Mouse (Mus musculus): ENCODE data around the gene Elane. TPM values are rescaled to one million over a fixed set of nuclear protein-coding genes. Genes with fewer than 3 reads are reported as not detected.
A peak's percentile ranks its signal among the peaks of the same experiment; 100 is the strongest.

Gene Elane
- total RNA-seq (2021), result not detected

DNA sequence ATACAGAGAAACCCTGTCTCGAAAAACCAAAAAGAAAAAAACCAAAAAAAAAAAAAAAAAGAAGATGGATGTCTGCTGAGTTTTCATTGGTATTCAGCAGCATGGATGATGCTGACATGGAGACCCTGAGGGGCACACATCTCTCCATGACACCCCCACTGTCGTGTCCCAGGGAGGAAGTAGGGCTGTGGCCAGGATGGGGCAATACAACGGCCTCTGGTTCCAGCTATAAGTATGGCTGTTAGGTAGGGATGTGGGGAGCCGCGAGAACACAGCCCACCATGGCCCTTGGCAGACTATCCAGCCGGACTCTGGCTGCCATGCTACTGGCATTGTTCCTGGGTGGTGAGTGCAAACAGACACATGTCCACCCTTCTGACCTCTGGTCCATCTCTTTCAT, at the start of gene Elane:
Elane (plus strand) TSS at position 194 of the 400 bp plus-strand sequence.
- DNase-seq, result no peak

DNA sequence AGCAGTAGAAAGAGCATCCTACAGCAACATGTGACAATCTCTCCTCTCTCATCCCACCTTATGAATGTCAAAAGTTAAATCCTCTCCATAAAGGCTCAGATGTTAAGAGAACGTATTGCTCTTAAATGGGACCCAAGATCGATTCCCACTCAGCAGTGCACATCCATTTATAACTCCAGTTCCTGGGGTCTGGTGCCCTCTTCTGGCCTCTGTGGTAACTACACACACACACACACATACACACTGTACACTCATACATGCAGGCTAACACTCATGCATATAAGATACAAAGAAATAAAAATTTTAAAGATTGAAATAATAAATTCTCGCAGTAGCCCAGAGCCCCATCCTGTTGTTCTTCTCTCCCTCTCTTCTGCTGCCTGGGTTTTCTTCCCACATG, 49.1 kb upstream of the Elane start:
- no peak for DNase-seq

DNA sequence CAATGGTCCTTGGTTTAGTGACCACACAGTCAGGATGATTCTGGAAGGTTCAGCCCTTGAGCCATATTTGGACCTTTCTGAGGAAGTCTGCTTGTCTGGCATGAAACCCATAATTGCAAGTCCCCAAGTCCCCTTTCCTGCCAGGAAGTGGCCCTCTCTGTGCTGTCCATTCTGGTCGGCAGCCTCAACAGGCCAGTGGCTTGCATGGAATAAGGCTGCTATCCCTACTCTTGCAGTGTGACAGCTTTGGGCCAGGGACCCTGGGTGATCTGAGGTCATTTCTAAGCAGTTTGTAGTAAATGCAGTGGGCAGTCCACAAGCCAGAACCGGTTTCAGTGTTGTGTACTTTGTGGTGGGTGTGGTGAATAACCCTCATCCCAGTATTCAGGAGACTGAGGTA, 47.9 kb upstream of the Elane start:
- no peak for DNase-seq

DNA sequence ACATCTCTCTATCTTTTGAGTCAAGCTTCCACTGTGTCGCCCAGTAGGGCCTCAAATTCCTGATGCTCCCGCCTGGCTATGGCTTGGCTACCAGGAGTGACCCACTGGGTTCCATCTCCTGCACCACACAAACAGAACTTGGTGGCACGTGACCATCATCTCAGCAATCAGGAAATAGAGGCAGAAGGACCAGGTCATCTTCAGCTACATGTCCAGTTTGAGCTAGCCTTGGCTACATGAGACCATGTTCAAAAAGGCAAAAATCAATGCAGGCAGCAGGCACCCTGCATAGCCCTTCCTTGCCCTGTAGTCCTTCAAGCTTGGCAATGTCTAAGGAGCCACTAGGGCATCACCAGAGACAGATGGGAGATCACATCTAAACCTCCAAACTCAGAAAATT, 46.0 kb upstream of the Elane start:
- DNase-seq, result no peak

DNA sequence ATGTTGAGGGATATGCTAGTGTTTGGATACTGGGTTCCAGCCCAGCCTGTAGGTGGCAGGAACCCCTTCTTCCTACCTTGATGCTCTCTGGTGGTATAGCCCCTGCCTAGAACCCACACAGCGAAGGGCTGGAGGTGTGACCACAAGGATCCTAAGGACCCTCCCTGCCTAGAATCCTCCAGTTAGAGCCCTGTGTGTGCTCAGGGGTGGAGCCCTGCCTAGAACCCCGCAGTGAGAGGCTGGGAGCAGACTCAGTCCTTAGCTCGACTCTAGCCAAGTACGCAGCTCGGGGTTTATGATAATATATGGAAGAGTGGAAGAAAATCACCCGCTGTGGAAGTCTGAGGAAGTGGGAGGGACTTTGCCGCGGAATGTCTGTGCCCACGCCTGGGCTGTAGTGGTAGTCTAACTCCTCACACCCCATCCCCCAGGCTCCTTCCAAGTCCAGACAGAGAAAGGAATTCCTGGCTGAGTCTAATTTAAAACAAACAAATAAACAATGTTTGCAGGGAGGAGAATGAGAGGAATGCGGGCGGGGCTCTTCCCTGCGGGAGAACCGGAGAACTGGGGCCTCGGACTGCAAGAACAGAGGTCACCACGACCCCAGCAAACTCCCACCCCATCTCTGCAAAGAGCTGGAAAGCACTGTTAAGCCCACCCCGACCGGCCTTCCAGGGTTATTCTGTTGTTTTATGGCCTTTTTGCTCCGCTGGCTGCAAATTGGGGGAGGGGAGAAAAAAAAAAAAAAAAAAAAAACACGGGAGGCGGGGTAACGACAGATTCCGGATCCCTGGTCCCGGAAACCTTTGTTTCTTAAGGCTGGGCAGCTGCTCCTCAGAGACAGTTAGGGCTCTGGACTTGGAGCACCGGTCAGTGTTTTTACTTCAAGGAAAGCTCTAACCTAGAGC, 45.1 kb upstream of the Elane start:
- DNase-seq, result peak; percentile 57 to 64

DNA sequence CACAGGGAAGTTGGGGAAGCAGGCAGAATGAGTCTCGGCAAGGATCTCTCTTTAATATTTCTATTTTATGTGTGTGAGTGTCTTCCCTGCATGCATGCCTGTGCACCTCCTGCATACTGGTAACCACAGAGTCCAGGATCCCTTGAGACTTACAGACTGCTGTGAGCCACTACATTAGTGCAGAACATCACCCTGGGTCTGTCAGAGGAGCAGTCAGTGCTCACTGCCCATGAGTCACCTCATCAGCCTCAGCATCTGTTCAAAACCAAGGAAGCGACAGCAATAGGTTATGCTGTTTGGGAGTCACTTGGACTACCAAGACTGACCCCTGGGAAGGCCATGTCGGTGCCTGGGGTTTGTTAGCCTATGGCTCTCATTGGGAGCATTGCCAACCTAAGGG, 43.7 kb upstream of the Elane start:
- DNase-seq, result no peak

DNA sequence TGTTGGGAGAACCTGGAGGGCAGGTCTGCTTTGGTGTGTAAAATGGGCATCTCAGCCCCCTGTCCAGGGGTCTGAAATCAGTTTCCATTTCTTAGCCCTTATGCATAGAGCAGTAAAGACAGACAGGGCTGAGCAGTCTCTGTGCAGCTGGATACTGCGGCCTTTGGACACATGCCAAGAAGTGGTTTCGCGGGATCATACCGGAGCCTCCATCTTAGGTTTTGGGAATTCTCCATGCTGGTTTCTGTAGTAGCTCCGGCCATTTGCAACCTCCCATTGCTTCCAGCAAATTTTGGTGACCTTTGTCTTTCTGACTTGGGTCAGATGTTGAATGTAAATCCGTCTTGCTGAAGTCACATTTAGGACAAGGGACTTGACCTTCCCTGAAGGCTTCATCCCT, 42.6 kb upstream of the Elane start:
- no peak for DNase-seq

DNA sequence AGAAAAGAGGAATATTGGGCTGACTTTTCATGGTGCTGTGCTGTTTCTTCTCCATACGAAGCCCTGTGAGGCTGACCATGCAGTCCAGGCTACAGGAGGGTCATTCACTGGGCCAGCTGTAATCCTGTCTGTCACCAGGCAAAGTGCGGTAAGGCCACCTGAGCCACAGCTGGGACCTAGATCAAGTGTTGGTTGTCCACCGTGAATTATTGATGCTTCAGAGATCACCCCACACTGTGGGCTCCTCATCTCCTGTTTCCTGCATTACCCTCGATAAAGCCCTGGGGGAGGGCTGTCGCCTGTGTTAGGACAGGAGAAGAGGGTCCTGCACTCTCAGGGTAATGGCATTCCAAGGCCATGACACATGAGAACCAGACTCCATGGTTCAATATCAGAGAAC, 39.5 kb upstream of the Elane start:
- no peak for DNase-seq

DNA sequence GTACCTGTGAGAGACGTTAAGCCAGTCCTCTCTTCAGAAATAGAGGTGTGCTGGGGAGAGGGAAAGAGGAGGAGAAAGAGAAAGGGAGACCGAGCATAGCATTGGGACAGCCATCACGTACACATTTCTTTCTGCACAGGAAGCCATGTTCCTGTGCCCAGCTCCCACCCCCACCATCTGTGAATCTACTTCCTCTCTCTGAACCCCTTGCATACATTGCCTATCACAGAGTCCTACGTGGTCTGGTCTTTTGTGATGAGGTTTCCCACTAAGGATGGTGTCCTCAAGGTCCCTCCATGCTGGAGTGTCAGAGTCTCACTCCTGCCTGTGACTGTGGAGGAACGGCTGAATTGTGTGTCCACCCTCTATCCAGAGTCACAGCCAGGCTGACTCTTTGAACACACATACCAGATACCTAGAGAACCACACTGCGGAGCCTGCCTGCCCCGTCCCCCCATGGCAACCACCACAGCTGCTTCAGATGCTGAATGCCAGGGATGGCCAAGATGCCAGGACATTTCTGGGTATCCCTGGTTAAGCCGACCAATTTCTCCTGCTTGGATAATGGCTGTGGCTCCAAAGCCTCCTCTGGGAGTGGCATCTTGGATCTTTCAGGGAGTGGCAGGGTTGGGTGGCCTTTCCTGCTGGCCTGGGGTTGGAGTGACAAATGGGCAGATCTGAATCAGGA, 36.0 kb upstream of the Elane start:
- no peak for DNase-seq

DNA sequence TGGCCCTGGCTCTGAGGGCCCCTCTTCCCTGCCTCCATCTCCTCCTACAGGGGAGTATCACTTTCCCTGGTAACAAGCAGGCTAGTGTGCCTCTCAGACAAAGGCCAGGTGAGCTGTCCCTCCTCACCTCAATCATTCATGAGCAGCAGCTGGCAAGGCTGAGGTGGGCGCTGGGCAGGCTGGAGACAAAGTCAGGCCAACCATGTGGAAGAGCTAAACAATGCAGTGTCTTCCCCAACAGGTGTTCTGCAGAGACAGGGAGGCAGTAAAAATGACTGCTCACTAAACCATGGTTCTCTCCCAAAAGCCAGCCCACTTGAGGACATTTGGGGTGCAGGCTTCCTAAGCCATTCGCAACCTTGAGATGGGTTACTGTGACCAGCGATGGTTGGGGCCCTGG, 34.4 kb upstream of the Elane start:
- DNase-seq, result no peak

DNA sequence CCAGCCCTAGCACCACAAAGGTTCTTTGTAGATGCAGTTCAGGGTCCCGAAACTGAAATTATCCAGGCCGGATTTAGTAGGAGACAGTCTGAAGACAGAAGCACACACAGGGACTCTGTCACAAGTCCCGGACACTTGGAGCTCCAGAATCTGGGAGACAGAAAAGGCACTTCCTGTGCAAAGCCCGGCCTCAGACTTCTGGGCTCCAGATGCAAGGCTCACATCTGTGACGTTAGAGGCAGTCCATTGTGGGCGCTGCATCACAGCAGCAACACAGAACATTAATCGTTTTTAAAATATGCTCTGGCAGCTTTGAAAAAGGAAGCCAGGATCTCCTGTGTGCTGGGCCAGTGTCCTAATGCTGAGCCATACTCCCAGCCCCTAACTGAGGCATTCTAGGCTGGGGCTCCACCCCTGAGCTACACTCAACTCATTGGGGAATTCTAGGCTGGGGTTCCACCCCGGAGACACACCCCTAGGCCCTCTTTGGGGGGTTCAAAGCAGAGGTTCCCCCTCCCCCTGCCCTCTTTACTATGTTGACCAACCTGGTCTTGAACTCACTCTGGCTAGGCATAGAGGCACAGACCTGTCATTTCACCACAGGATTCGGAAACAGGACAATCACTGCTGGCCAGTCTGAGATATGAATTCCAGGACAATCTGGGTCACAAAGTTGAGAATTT, 33.8 kb upstream of the Elane start:
- DNase-seq, result no peak

DNA sequence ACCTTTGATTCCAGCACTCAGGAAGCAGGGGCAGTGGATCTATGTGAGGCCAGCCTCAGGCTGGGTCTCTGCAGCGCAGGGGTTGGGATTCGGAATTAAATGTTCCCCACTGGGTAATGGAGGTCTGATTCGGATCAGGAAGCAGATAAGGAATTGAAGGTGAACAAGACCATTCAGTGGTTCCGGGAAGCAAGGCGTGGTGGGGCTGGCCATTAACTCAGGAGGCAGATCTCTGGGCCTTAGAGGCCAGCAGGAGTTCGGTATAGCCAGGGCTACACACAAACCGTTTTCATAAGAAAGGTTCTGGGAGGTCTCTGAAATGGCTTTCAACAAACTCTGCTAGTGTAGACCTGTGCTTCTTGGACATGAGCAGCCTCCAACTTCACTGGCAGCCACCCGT, 33.2 kb upstream of the Elane start:
- no peak for DNase-seq

DNA sequence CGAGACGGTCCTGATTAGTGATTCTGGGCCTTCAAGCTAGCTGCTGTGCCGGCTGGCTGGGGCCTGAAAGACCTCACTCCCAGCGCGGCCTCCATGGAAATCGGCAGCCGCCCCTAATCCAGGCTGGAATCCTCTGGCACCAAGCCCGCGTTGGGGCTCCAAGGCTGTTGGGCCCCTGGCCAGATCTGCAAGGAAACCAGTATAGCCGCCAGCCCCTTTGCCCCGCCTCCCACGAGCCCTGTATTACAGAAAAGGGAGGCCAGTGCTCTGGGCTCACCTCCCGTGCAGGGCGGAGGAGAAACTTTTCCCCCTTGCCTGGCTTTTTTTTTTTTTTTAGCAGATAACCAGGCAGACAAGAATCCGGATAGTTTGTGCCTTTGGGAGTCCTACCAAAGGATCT, 32.7 kb upstream of the Elane start:
- DNase-seq, result peak; percentile 80 to 86

DNA sequence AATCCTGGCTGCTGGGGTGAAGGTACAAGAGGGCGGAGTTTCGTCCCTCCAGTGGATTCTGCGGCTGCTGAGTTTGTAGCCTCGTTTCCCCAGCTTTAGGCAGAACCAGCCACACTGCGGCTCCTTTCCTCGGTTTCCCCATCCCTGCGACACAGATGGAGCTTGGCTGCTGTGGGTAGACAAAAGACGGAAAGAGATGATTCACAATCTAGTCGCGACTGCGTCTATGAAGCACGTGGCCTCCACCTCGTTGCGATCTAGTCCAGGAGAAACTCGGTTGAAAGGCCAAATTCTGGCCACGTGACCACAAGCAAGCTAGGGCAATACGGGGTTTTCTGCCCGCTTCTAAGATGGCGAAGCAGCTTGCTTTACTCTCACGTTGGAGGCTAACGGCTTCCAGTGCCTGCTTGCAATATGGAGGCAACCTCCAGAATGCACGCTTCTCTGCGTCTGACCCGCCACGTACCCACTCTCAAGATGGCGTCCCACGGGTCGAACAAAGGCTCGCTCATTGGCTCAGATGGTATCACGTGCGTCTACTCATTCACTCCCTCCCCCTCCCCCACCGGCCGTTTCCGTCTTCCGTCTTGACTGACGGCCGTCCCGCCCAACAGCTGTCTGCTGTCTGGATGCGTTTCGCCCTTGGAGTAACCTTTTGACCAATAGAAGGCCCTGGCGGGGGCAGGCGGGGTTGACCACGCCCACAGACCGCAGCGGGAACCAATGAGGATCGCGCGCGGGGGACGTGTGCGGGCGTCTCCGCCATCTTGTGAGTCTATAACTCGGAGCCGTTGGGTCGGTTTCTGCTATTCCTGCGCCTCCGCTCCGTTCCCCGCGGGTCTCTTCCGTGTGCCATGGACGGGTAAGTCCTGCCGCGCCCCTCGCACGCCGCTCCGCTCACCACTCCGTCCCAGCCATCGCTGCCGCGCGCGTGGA, 31.9 kb upstream of the Elane start, which contains the start of gene Ptbp1:
Ptbp1 (plus strand) TSS at position 568 of the 936 bp plus-strand sequence.
- DNase-seq, result peak; percentile 98 to 99

DNA sequence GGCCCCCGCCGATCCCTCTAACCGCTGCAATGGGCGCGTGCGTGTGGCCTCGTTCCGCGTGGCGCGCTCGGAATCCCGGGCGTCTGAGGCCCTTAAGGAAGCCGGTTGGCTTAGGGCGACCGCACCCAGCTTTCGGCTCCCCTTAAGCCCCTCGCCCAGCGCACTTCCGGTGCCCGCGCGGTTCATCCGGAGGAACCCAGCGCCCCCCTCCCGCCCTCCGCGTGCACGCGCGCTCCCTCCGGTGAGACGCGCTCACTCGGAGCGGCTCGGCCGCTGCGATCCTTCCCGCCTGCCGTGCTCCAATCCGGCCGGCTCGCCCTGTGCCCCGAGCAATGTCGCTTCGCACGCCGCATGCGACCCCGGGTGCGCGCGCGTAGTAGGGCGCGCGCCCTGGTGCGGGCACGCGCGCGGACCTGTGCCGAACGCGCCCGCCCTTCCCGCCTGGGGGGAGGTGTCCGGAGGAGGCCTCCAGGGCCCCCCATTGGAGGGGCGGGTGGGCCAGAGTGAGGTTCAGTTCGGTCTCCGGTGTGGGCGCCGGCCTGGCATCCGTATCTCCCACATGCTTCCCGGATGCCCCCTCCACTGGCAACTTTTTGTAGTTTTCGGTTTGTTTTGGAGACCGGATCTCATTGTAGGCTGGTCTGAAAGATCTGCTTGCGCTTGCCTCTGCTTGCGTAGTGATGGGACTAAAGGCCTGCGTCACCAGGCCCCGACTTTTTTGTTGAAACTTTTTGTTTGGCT, 31.1 kb upstream of the Elane start:
- peak in 1 of 2 experiments; percentile 59 for DNase-seq

DNA sequence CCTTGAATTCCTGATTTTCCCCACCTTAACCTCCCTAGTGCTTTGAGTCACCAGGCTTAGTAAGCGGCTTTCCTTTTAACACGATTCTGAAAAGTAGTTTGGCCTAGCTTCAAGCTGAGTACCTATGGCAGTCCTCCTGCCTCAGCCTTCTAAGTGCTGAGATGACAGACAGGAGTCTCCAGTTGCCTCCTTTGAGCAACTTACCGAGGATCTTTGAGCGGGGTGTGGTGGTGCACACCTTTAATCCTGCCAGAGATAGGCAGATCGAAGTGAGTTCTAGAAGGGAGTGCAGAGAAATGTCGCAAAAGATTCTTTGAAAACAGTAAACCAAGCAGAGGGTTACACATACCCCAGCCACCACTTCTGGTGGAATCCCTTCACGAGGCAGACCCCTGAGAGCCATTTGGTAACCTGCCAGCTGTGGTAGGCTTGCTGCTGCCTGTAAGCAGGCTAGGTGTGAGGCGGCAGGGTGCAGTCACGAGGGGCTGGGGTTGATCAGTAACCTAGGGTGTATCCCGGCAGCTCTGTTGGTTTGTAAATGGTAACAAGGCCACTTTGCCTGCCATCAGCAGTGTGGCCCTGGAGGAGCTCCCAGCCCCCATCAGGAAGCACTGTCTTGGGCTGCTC, 30.4 kb upstream of the Elane start:
- DNase-seq, result no peak

DNA sequence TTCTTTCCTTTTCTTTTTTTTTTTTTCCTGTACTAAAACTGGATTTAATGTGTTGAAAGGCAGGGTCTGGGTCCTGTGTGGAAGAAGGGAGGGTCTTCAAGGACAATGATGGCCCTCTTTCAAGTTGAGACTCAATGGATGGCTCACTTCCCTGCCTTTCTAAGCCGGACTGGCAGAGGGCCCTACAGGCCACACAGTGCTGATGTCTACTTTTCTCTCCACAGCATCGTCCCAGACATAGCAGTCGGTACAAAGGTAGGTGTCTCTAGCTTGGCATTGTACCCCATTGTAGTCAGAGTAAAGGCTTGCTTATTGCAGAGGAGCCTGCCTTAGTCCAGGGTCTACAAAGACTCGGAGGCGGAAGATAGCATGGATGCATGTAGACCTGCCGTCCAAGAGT, 29.8 kb upstream of the Elane start:
- no peak for DNase-seq

DNA sequence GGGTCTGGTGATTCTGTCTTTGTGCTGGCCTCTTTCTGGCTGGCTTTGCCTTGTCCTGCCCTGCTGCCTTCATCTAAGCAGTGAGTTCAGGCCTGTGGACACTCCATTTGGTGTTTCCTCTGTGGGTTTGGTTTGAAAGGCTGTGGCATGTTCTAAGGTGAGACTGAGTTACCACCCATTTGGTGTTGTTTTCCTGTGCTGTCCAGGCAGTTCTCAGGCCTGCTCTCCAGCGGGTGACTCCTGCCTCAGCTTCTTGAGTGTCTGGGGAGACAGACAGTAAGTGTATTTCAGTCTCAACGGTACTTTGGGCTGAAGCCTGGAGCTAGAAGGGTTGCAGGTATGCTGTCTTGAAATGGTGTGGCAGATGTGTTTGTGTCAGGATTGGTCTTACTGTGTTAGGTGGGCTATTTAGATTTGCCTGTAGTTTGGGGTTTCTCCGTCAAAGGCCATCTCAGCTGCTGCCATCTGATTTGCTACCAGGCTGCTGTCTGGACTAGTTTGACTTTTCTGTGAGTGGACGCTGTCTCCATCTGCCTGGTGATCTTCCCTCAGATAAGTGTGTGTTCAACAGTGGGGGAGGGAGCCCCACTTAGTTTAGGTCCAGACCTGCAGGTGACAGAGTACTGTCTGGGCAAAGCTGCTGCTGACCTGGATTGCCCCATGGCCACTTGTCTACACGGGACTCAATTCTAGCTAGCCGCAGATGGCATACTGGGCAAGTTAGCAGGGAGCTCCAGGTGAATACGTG, 29.2 kb upstream of the Elane start:
- no peak for DNase-seq

DNA sequence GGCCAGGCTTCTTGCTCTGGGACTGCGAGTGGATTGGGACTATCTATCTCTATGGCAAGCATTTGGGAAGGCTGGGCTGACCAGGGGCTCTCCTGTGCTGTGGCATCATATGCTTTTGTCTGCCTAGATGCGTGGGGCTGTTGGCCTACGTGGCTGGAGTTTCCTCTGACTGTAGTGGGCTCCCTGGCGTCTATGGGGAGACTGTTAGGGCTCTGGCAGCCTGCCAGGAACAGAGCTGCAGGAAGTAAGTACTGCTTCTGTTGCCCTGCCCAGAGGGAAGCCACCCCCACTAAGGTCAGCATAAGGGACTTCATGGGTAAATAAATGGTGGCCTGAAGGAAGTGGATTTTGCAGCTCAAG, 28.6 kb upstream of the Elane start:
- DNase-seq, result no peak

DNA sequence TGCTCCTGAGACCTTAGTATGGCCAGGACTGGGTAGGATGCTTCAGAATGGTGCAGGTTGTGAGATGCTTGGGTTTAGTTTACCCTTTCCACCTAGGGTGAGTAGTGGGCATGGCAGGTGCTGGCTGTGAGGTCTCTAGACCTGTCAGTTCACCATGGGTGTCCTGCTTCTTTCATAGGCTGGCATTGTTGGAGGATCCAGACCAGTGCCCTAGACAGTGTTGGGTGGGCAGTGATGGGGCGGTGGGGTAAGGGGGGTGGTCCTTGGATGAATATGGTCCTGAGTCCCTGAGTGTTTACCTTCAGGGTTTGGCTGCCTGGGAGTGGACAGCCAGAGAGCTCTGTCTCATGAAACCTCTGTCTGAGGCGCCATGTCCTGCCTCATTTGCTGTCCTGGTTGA, 28.2 kb upstream of the Elane start:
- DNase-seq, result no peak
